ENCODE assay signal across 19 mouse cellular contexts in genomic region chr11:82523200-82523802, GRCm38 (mm10).
DNase-seq lines count a peak whose midpoint lies in the region; ATAC-seq and TF ChIP-seq lines count a peak whose summit lies in the region.
"Had no signal": no experiment of that assay in that cellular context is flagged by ENCODE, and none has a peak within 500 bp of the region (broad histone marks: within the 10 kb centered on the region; RNA-seq: fewer than 3 reads in every experiment).

No protein-coding gene starts in this region.

- DNase-seq in heart, postnatal 0 days (ENCODE audit: low spot score): no peak
- DNase-seq in heart, adult 11 months: no peak
- DNase-seq in right cerebral cortex, adult 18-20 months: peak; percentile 17
- DNase-seq in right cerebral cortex, postnatal 4 days: no peak
- DNase-seq in adrenal gland, adult 18-20 months (ENCODE audit: low spot score in 2 of 2): no peak
- DNase-seq: adrenal gland, adult 8-10 months; cerebellum, adult 2 months; cerebellum, postnatal 36 days; gastrocnemius, adult 2 months; kidney, adult 11 months; liver, embryonic 13.5 days; lung, embryonic 14.5 days; lung, postnatal 36 days; thymus, postnatal 14 days had no signal

- no peaks in the 10 kb centered on the region for H3K9me3 ChIP-seq in heart, postnatal 0 days (replicated peaks; ENCODE audit: control insufficient read depth, low read length)
- no peaks in the 10 kb centered on the region for H3K9me3 ChIP-seq in hindbrain, embryonic 13.5 days
- H3K9me3 ChIP-seq in intestine, embryonic 16.5 days (ENCODE audit: control insufficient read depth, low read length): no peaks in the 10 kb centered on the region
- H3K9me3 ChIP-seq: embryonic facial prominence, embryonic 15.5 days; hindbrain, embryonic 15.5 days; limb, embryonic 13.5 days; liver, embryonic 13.5 days had no signal

- H3K27me3 ChIP-seq in heart, postnatal 0 days (ENCODE audit: control insufficient read depth, insufficient read depth, low read length): no peaks in the 10 kb centered on the region
- H3K27me3 ChIP-seq in hindbrain, embryonic 13.5 days: 0 out of 2 replicates have a peak, but pooled peaks cover 7% of the 10 kb centered on the region
- peaks cover 2% of the 10 kb centered on the region; the same call in 1 of the 2 replicates for H3K27me3 ChIP-seq in intestine, embryonic 16.5 days (replicated peaks; ENCODE audit: control insufficient read depth, insufficient read depth, low read length)
- H3K27me3 ChIP-seq: hindbrain, embryonic 15.5 days had no signal

- no peak overlapping the region for H3K9ac ChIP-seq in heart, postnatal 0 days (replicated peaks; ENCODE audit: low read depth, low read length)
- H3K9ac ChIP-seq in hindbrain, embryonic 13.5 days: no peak overlapping the region
- H3K9ac ChIP-seq in intestine, embryonic 16.5 days (ENCODE audit: low read depth, low read length): no peak overlapping the region
- H3K9ac ChIP-seq: embryonic facial prominence, embryonic 15.5 days; hindbrain, embryonic 15.5 days; limb, embryonic 13.5 days; liver, embryonic 13.5 days; lung, embryonic 14.5 days had no signal

- no peak for ATAC-seq in heart, postnatal 0 days (ENCODE audit: insufficient read depth, low read depth)
- no peak for ATAC-seq in hindbrain, embryonic 13.5 days (ENCODE audit: low FRiP score)
- no peak for ATAC-seq in intestine, embryonic 16.5 days

- H3K4me3 ChIP-seq in heart, postnatal 0 days (ENCODE audit: low read depth, low read length): no peak overlapping the region
- H3K4me3 ChIP-seq in hindbrain, embryonic 13.5 days: no peak overlapping the region
- H3K4me3 ChIP-seq in intestine, embryonic 16.5 days (ENCODE audit: low read length): no peak overlapping the region
- H3K4me3 ChIP-seq: embryonic facial prominence, embryonic 15.5 days; gastrocnemius, adult 2 months; hindbrain, embryonic 15.5 days; limb, embryonic 13.5 days; liver, embryonic 13.5 days had no signal

- no peaks in the 10 kb centered on the region for H3K36me3 ChIP-seq in heart, postnatal 0 days (replicated peaks; ENCODE audit: control insufficient read depth, insufficient read depth, low read length)
- no peaks in the 10 kb centered on the region for H3K36me3 ChIP-seq in hindbrain, embryonic 13.5 days
- H3K36me3 ChIP-seq in intestine, embryonic 16.5 days (ENCODE audit: control insufficient read depth, insufficient read depth, low read length): no peaks in the 10 kb centered on the region
- H3K36me3 ChIP-seq: embryonic facial prominence, embryonic 15.5 days; hindbrain, embryonic 15.5 days; limb, embryonic 13.5 days; liver, embryonic 13.5 days had no signal

- 35% methylated on average over 4 of the region's 4 CpGs for WGBS in heart, postnatal 0 days
- WGBS in hindbrain, embryonic 13.5 days: 14% methylated on average over 4 of the region's 4 CpGs
- WGBS in intestine, embryonic 16.5 days: 47% methylated on average over 4 of the region's 4 CpGs

- no peak for TF ChIP-seq EP300 in heart, postnatal 0 days (IDR thresholded peaks at IDR 0.05; ENCODE audit: low read depth)

- H3K27ac ChIP-seq in heart, postnatal 0 days (ENCODE audit: low read depth): no peak overlapping the region
- H3K27ac ChIP-seq in hindbrain, embryonic 13.5 days: peak overlapping the region; percentile 37
- H3K27ac ChIP-seq in intestine, embryonic 16.5 days (ENCODE audit: low read length): no peak overlapping the region
- H3K27ac ChIP-seq: embryonic facial prominence, embryonic 15.5 days; gastrocnemius, adult 2 months; hindbrain, embryonic 15.5 days; limb, embryonic 13.5 days; liver, embryonic 13.5 days had no signal

- peak overlapping the region; percentile 23; the same call in 1 of the 2 replicates for H3K4me2 ChIP-seq in heart, postnatal 0 days (ENCODE audit: low read depth, low read length)
- H3K4me2 ChIP-seq in hindbrain, embryonic 13.5 days: no peak overlapping the region
- no peak overlapping the region for H3K4me2 ChIP-seq in intestine, embryonic 16.5 days (ENCODE audit: low read depth, low read length)
- H3K4me2 ChIP-seq: embryonic facial prominence, embryonic 15.5 days; hindbrain, embryonic 15.5 days; limb, embryonic 13.5 days; liver, embryonic 13.5 days; lung, embryonic 14.5 days had no signal

- TF ChIP-seq CTCF in heart, postnatal 0 days (IDR thresholded peaks at IDR 0.05; ENCODE audit: low read depth): no peak

- H3K4me1 ChIP-seq in heart, postnatal 0 days (ENCODE audit: control insufficient read depth, insufficient read depth): no peaks in the 10 kb centered on the region
- peaks cover 40% of the 10 kb centered on the region for H3K4me1 ChIP-seq in hindbrain, embryonic 13.5 days (replicated peaks)
- no peaks in the 10 kb centered on the region for H3K4me1 ChIP-seq in intestine, embryonic 16.5 days (ENCODE audit: control insufficient read depth, insufficient read depth, low read length)
- H3K4me1 ChIP-seq: embryonic facial prominence, embryonic 15.5 days; liver, embryonic 13.5 days had no signal
